ENCODE assay signal across 32 mouse cellular contexts in the genomic region with DNA sequence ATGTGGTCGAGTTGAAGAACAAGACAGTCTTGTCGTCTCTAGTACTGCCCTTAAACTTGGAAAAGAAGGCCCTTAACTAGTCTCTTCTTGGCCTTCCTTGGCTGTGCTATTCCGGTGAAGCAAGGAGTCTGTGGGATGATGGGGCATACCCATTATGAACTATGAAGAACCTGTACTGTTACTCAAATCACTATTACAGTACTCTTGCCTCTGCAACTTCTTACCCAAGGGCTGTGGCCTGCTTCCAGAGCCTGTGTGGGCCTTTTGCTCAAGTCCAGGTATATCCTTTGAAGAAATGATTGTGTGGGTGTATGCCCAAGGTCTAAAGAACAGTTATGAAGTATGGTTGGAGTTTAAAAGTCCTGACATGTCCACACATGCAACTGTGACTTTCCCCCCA. TPM values are rescaled to one million over a fixed set of nuclear protein-coding genes. Genes with fewer than 3 reads are reported as not detected.
"Had no signal": no experiment of that assay in that cellular context is flagged by ENCODE, and none has a peak within 500 bp of the region (broad histone marks: within the 10 kb centered on the region; RNA-seq: fewer than 3 reads in every experiment).

No protein-coding gene starts in this region.

- H3K36me3 ChIP-seq: heart, embryonic 10.5 days; heart, embryonic 12.5 days; hindbrain, embryonic 10.5 days; hindbrain, embryonic 12.5 days; hindbrain, embryonic 15.5 days; kidney, embryonic 15.5 days; limb, embryonic 13.5 days; limb, embryonic 15.5 days; liver, embryonic 12.5 days had no signal

- H3K27me3 ChIP-seq: heart, embryonic 12.5 days; hindbrain, embryonic 12.5 days; hindbrain, embryonic 15.5 days; kidney, embryonic 15.5 days; limb, embryonic 13.5 days; limb, embryonic 15.5 days; liver, embryonic 12.5 days had no signal

- ATAC-seq: hindbrain, postnatal 0 days; intestine, embryonic 16.5 days; liver, embryonic 12.5 days had no signal

- H3K4me3 ChIP-seq: heart, embryonic 10.5 days; heart, embryonic 12.5 days; hindbrain, embryonic 10.5 days; hindbrain, embryonic 12.5 days; hindbrain, embryonic 15.5 days; kidney, embryonic 15.5 days; limb, embryonic 13.5 days; limb, embryonic 15.5 days; liver, embryonic 12.5 days had no signal

- H3K4me1 ChIP-seq: hindbrain, embryonic 10.5 days; hindbrain, embryonic 12.5 days; hindbrain, embryonic 15.5 days; kidney, embryonic 15.5 days; liver, embryonic 12.5 days had no signal

- H3K9me3 ChIP-seq: heart, embryonic 10.5 days; heart, embryonic 12.5 days; hindbrain, embryonic 10.5 days; hindbrain, embryonic 12.5 days; hindbrain, embryonic 15.5 days; kidney, embryonic 15.5 days; limb, embryonic 13.5 days; limb, embryonic 15.5 days; liver, embryonic 12.5 days had no signal

- H3K27ac ChIP-seq: heart, embryonic 10.5 days; hindbrain, embryonic 10.5 days; hindbrain, embryonic 12.5 days; hindbrain, embryonic 15.5 days; hindbrain, postnatal 0 days; kidney, embryonic 15.5 days; kidney, postnatal 0 days; limb, embryonic 13.5 days; liver, embryonic 12.5 days; liver, embryonic 14.5 days had no signal

- DNase-seq: gastrocnemius, postnatal 14 days; gastrocnemius, postnatal 36 days; heart, adult 18-20 months; heart, postnatal 10 days; heart, postnatal 4 days; kidney, adult 11 months; kidney, adult 2 months; kidney, adult 9 months; kidney, postnatal 14 days; kidney, postnatal 36 days; layer of hippocampus, adult 9-11 months; layer of hippocampus, postnatal 36 days; left cerebral cortex, postnatal 4 days had no signal

- H3K9ac ChIP-seq: heart, embryonic 12.5 days; hindbrain, embryonic 12.5 days; hindbrain, embryonic 15.5 days; kidney, embryonic 15.5 days; limb, embryonic 13.5 days; limb, embryonic 15.5 days; liver, embryonic 12.5 days; liver, embryonic 14.5 days had no signal

- H3K4me2 ChIP-seq: heart, embryonic 12.5 days; hindbrain, embryonic 12.5 days; hindbrain, embryonic 15.5 days; kidney, embryonic 15.5 days; limb, embryonic 13.5 days; limb, embryonic 15.5 days; liver, embryonic 12.5 days had no signal

RNA-seq across cellular contexts. Expression of a gene that starts 1.2 kb away (rescaled TPM):
- polyA plus RNA-seq: heart, embryonic 14.5 days; hindbrain, embryonic 15.5 days; intestine, embryonic 14.5 days; intestine, embryonic 16.5 days; kidney, adult 2 months; kidney, embryonic 15.5 days; large intestine, adult 2 months; limb, embryonic 11.5 days; liver, adult 2 months; liver, embryonic 12.5 days; liver, embryonic 14.5 days had no signal

RNA-seq across cellular contexts. Expression of a gene that starts 45.8 kb away (rescaled TPM):
- polyA plus RNA-seq: heart, embryonic 10.5 days; heart, embryonic 12.5 days; heart, embryonic 14.5 days; heart, embryonic 16.5 days; hindbrain, embryonic 10.5 days; hindbrain, embryonic 12.5 days; hindbrain, embryonic 15.5 days; hindbrain, postnatal 0 days; intestine, embryonic 14.5 days; intestine, embryonic 16.5 days; kidney, adult 2 months; kidney, embryonic 15.5 days; kidney, postnatal 0 days; large intestine, adult 2 months; limb, embryonic 11.5 days; limb, embryonic 13.5 days; limb, embryonic 15.5 days; liver, adult 2 months; liver, embryonic 12.5 days; liver, embryonic 14.5 days had no signal
